Mouse (Mus musculus) brown adipose tissue, adult 24 weeks (tissue): ENCODE data around the gene Gm21970. TPM values are rescaled to one million over a fixed set of nuclear protein-coding genes. Genes with fewer than 3 reads are reported as not detected.

Source experiments
- H3K27ac ChIP-seq: fragments of 200-500 bp; replicated peaks from 2 replicates; pipeline ENCODE4 v1.5.1; 2012; ENCODE audit warnings: low read depth, mild to moderate bottlenecking, low read length
- H3K4me1 ChIP-seq: fragments of 200-500 bp; 2 replicates; pipeline ENCODE4 v1.6.1; 2012; ENCODE audit warnings: low read length, mixed read lengths; ENCODE audit not compliant: control insufficient read depth, insufficient read depth, insufficient read length
- H3K4me3 ChIP-seq: fragments of 200-500 bp; 2 replicates; pipeline ENCODE4 v1.5.1; 2012; ENCODE audit warnings: low read depth, mild to moderate bottlenecking, low read length, moderate library complexity; ENCODE audit not compliant: insufficient read depth
- polyA plus RNA-seq: library from polyadenylated mRNA; stranded (reverse); fragments of >200 nt; gene quantifications from 2 replicates; pipeline ENCODE4 v1.2.4, GENCODE M21; 2012; ENCODE audit not compliant: missing spikeins, insufficient read depth, insufficient read length

Gene Gm21970
- polyA plus RNA-seq, 1 experiment = not detected

GRCm38 (mm10) chr16:91381606-91382005, 9.9 kb upstream of the Gm21970 start:
- peaks cover 37% of the 10 kb centered on the region for H3K4me1 ChIP-seq
- no peak overlapping the region; the same call in 1 of the 2 replicates for H3K27ac ChIP-seq
- H3K4me3 ChIP-seq = no peak overlapping the region

- Histone ChIP-seq H3K4me3 (no peak overlapping the region), H3K4me1 (peaks cover 34% of the 10 kb centered on the region), H3K27ac (peak overlapping the region; percentile 36)
These were observed 9.2 kb upstream of the Gm21970 start for GRCm38 (mm10) chr16:91382261-91382790.

- Histone ChIP-seq H3K4me3 (no peak overlapping the region), H3K27ac (no peak overlapping the region), H3K4me1 (peaks cover 25% of the 10 kb centered on the region)
These were observed 7.3 kb upstream of the Gm21970 start for GRCm38 (mm10) chr16:91384221-91384620.

- Histone ChIP-seq H3K4me1 (peaks cover 17% of the 10 kb centered on the region), H3K27ac (peak overlapping the region; percentile 68), H3K4me3 (no peak overlapping the region)
These were observed 5.9 kb upstream of the Gm21970 start for GRCm38 (mm10) chr16:91385621-91386020.

GRCm38 (mm10) chr16:91386419-91387120, 5.0 kb upstream of the Gm21970 start:
- H3K4me3 ChIP-seq = no peak overlapping the region
- H3K27ac ChIP-seq = peak overlapping the region; percentile 68
- peaks cover 12% of the 10 kb centered on the region for H3K4me1 ChIP-seq

- Histone ChIP-seq H3K27ac (no peak overlapping the region), H3K4me3 (no peak overlapping the region), H3K4me1 (peaks cover 9% of the 10 kb centered on the region)
These were observed 4.4 kb upstream of the Gm21970 start for GRCm38 (mm10) chr16:91387121-91387486.

GRCm38 (mm10) chr16:91390100-91390499, 1.4 kb upstream of the Gm21970 start:
- peaks cover 7% of the 10 kb centered on the region for H3K4me1 ChIP-seq
- no peak overlapping the region for H3K27ac ChIP-seq
- H3K4me3 ChIP-seq = no peak overlapping the region

- H3K4me3 ChIP-seq = no peak overlapping the region
- H3K27ac ChIP-seq = peak overlapping the region; percentile 52; the same call in 1 of the 2 replicates
These were observed 3.4 kb downstream of the Gm21970 start for GRCm38 (mm10) chr16:91394826-91395410.

GRCm38 (mm10) chr16:91395633-91396392, 4.3 kb downstream of the Gm21970 start:
- no peak overlapping the region for H3K4me3 ChIP-seq
- no peak overlapping the region for H3K27ac ChIP-seq
- no peaks in the 10 kb centered on the region for H3K4me1 ChIP-seq

More at GRCm38 (mm10) chr16:91394826-91395410, 3.4 kb downstream of the Gm21970 start:
- no peaks in the 10 kb centered on the region for H3K4me1 ChIP-seq

- H3K4me3 ChIP-seq = no peak overlapping the region
- no peak overlapping the region for H3K27ac ChIP-seq
- H3K4me1 ChIP-seq = no peaks in the 10 kb centered on the region
These were observed 5.5 kb downstream of the Gm21970 start for GRCm38 (mm10) chr16:91396844-91397537.

- H3K4me1 ChIP-seq = no peaks in the 10 kb centered on the region
- H3K4me3 ChIP-seq = no peak overlapping the region
- peak overlapping the region; percentile 61 for H3K27ac ChIP-seq
These were observed 6.5 kb downstream of the Gm21970 start for GRCm38 (mm10) chr16:91398030-91398429.

- H3K4me3 ChIP-seq = no peak overlapping the region
- 0 out of 2 replicates have a peak overlapping the region, but pooled peaks have one; percentile 47 for H3K27ac ChIP-seq
- H3K4me1 ChIP-seq = no peaks in the 10 kb centered on the region
These were observed 7.4 kb downstream of the Gm21970 start for GRCm38 (mm10) chr16:91398944-91399343.

GRCm38 (mm10) chr16:91401569-91402165, 10.1 kb downstream of the Gm21970 start:
- no peak overlapping the region for H3K27ac ChIP-seq
- peaks cover 4% of the 10 kb centered on the region; the same call in 1 of the 2 replicates for H3K4me1 ChIP-seq
- no peak overlapping the region for H3K4me3 ChIP-seq

- H3K4me1 ChIP-seq = peaks cover 4% of the 10 kb centered on the region
- no peak overlapping the region for H3K4me3 ChIP-seq
- H3K27ac ChIP-seq = no peak overlapping the region
These were observed 12.3 kb downstream of the Gm21970 start for GRCm38 (mm10) chr16:91403784-91404183.
